Mouse (Mus musculus) CH12.LX (cell line): ENCODE data around the gene Gm45213. TPM values are rescaled to one million over a fixed set of nuclear protein-coding genes. Genes with fewer than 3 reads are reported as not detected.

Experiments
- DNase-seq: peaks from one replicate; pipeline ENCODE4 v3.0.0-alpha.2; 2013; ENCODE audit errors: extremely low read depth
- H3K27ac ChIP-seq: 2 replicates; pipeline ENCODE4 v1.5.1; 2012; ENCODE audit warnings: low read depth, mild to moderate bottlenecking, control low read depth, moderate library complexity; ENCODE audit not compliant: insufficient read depth
- H3K27me3 ChIP-seq: replicated peaks from 2 replicates; pipeline ENCODE3; 2012; ENCODE audit warnings: inconsistent platforms
- H3K36me3 ChIP-seq, 2 experiments: replicated peaks in 1 of 2; 2 replicates each; pipeline versions ENCODE3 to v1.6.1; 2012; ENCODE audit warnings: inconsistent platforms in 1 of 2, low read length in 1 of 2, mild to moderate bottlenecking in 1 of 2, mixed read lengths in 1 of 2, moderate library complexity in 1 of 2; ENCODE audit not compliant: control insufficient read depth in 1 of 2, insufficient read depth in 1 of 2
- H3K4me1 ChIP-seq, 2 experiments: 2 replicates each; pipeline ENCODE4 v1.6.1; 2012; ENCODE audit warnings: inconsistent platforms in 1 of 2, moderate library complexity in 1 of 2; ENCODE audit not compliant: insufficient read depth in 2 of 2, control insufficient read depth in 1 of 2
- H3K4me2 ChIP-seq: 2 replicates; pipeline ENCODE4 v1.6.1; 2012; ENCODE audit warnings: low read depth, mild to moderate bottlenecking, control low read depth; ENCODE audit not compliant: poor library complexity, insufficient read depth, severe bottlenecking
- H3K4me3 ChIP-seq, 3 experiments: fragments of 150-350 bp in 1 of 3; sonication (generic) in 1 of 3; replicated peaks in 1 of 3; 2 replicates each; pipeline versions ENCODE3 to v1.5.1; 2011 to 2012; ENCODE audit warnings: low read depth in 2 of 3, low read length in 2 of 3, mild to moderate bottlenecking in 2 of 3, moderate library complexity in 2 of 3, control low read depth in 1 of 3, improper control_type of control experiment in 1 of 3, inconsistent platforms in 1 of 3, mixed read lengths in 1 of 3; ENCODE audit not compliant: poor library complexity in 1 of 3
- H3K79me2 ChIP-seq: replicated peaks from 2 replicates; pipeline ENCODE4 v1.6.1; 2012; ENCODE audit warnings: mild to moderate bottlenecking, moderate library complexity; ENCODE audit not compliant: control insufficient read depth, poor library complexity, insufficient read depth, severe bottlenecking; ENCODE audit errors: extremely low read depth
- H3K9ac ChIP-seq: 2 replicates; pipeline ENCODE4 v1.6.1; 2012; ENCODE audit warnings: low read depth, mild to moderate bottlenecking, control low read depth, moderate library complexity; ENCODE audit not compliant: insufficient read depth
- H3K9me3 ChIP-seq: replicated peaks from 2 replicates; pipeline ENCODE3; 2012; ENCODE audit warnings: low read length, inconsistent platforms, mixed read lengths
- CHD1 ChIP-seq: IDR thresholded peaks from 2 replicates; pipeline ENCODE4 v1.6.1; 2012; ENCODE audit warnings: low read depth, low read length, improper control_type of control experiment, inconsistent platforms
- CHD2 ChIP-seq: IDR thresholded peaks from 2 replicates; pipeline ENCODE4 v1.6.1; 2011; ENCODE audit warnings: low read length, improper control_type of control experiment
- CTCF ChIP-seq, 2 experiments: IDR thresholded peaks in 1 of 2; conservative IDR thresholded peaks in 1 of 2; 2 replicates each; pipeline ENCODE4 v1.5.1; 2011 to 2012; ENCODE audit warnings: low read depth in 2 of 2, low read length in 2 of 2, improper control_type of control experiment in 1 of 2, inconsistent platforms in 1 of 2, mild to moderate bottlenecking in 1 of 2, moderate library complexity in 1 of 2
- E2F4 ChIP-seq: IDR thresholded peaks from 2 replicates; pipeline ENCODE4 v1.6.1; 2011; ENCODE audit warnings: low read depth, low read length, improper control_type of control experiment; ENCODE audit not compliant: insufficient replicate concordance
- ELF1 ChIP-seq: IDR thresholded peaks from 2 replicates; pipeline ENCODE4 v1.6.1; 2014; ENCODE audit warnings: low read depth, mild to moderate bottlenecking, inconsistent platforms, low read length, improper control_type of control experiment
- ETS1 ChIP-seq: conservative IDR thresholded peaks from 2 replicates; pipeline ENCODE4 v1.6.1; 2012; ENCODE audit warnings: low read depth, mild to moderate bottlenecking, inconsistent platforms, low read length, improper control_type of control experiment, moderate library complexity
- GABPA ChIP-seq: IDR thresholded peaks from 2 replicates; pipeline ENCODE4 v1.6.1; 2012; ENCODE audit warnings: low read depth, low read length, improper control_type of control experiment, inconsistent platforms; ENCODE audit not compliant: insufficient replicate concordance
- HCFC1 ChIP-seq: IDR thresholded peaks from 2 replicates; pipeline ENCODE4 v1.6.1; 2012; ENCODE audit warnings: low read depth, mild to moderate bottlenecking, inconsistent platforms, low read length, improper control_type of control experiment
- JUND ChIP-seq: conservative IDR thresholded peaks from 2 replicates; pipeline ENCODE4 v1.6.1; 2011; ENCODE audit warnings: low read depth, low read length, improper control_type of control experiment
- KAT2A ChIP-seq: IDR thresholded peaks from 2 replicates; pipeline ENCODE4 v1.6.1; 2012; ENCODE audit warnings: low read length, improper control_type of control experiment, inconsistent platforms; ENCODE audit not compliant: insufficient replicate concordance
- MAFK ChIP-seq: IDR thresholded peaks from 2 replicates; pipeline ENCODE4 v1.6.1; 2011; ENCODE audit warnings: low read length, improper control_type of control experiment; ENCODE audit not compliant: insufficient replicate concordance
- MAX ChIP-seq: IDR thresholded peaks from 2 replicates; pipeline ENCODE4 v1.6.1; 2011; ENCODE audit warnings: low read length, improper control_type of control experiment
- MAZ ChIP-seq: IDR thresholded peaks from 2 replicates; pipeline ENCODE4 v1.6.1; 2012; ENCODE audit warnings: low read depth, mild to moderate bottlenecking, inconsistent platforms, low read length, improper control_type of control experiment, moderate library complexity
- MXI1 ChIP-seq: IDR thresholded peaks from 2 replicates; pipeline ENCODE4 v1.6.1; 2011; ENCODE audit warnings: mild to moderate bottlenecking, low read depth, low read length, improper control_type of control experiment
- NELFE ChIP-seq: IDR thresholded peaks from 2 replicates; pipeline ENCODE4 v1.6.1; 2011; ENCODE audit warnings: low read depth, low read length, improper control_type of control experiment
- NRF1 ChIP-seq: IDR thresholded peaks from 2 replicates; pipeline ENCODE4 v1.6.1; 2014; ENCODE audit warnings: low read depth, mild to moderate bottlenecking, inconsistent platforms, low read length, improper control_type of control experiment, moderate library complexity
- POLR2A ChIP-seq: IDR thresholded peaks from 2 replicates; pipeline ENCODE4 v1.6.1; 2011; ENCODE audit warnings: low read depth, mild to moderate bottlenecking, improper control_type of control experiment, low read length
- RAD21 ChIP-seq: IDR thresholded peaks from 2 replicates; pipeline ENCODE4 v1.6.1; 2011; ENCODE audit warnings: low read depth, mild to moderate bottlenecking, low read length, improper control_type of control experiment, moderate library complexity
- RCOR1 ChIP-seq: conservative IDR thresholded peaks from 2 replicates; pipeline ENCODE4 v1.6.1; 2012; ENCODE audit warnings: low read depth, mild to moderate bottlenecking, inconsistent platforms, low read length, improper control_type of control experiment
- SIN3A ChIP-seq: IDR thresholded peaks from 2 replicates; pipeline ENCODE4 v1.6.1; 2012; ENCODE audit warnings: low read length, improper control_type of control experiment, inconsistent platforms
- SMC3 ChIP-seq: IDR thresholded peaks from 2 replicates; pipeline ENCODE4 v1.6.1; 2011; ENCODE audit warnings: low read depth, low read length, improper control_type of control experiment
- TCF12 ChIP-seq: IDR thresholded peaks from 2 replicates; pipeline ENCODE4 v1.6.1; 2014; ENCODE audit warnings: low read depth, mild to moderate bottlenecking, inconsistent platforms, low read length, improper control_type of control experiment
- UBTF ChIP-seq: IDR thresholded peaks from 2 replicates; pipeline ENCODE4 v1.6.1; 2012; ENCODE audit warnings: low read depth, mild to moderate bottlenecking, inconsistent platforms, low read length, improper control_type of control experiment, moderate library complexity
- USF1 ChIP-seq: IDR thresholded peaks from 2 replicates; pipeline ENCODE4 v1.6.1; 2014; ENCODE audit warnings: low read depth, mild to moderate bottlenecking, inconsistent platforms, low read length, improper control_type of control experiment
- USF2 ChIP-seq: conservative IDR thresholded peaks from 2 replicates; pipeline ENCODE4 v1.6.1; 2011; ENCODE audit warnings: low read depth, low read length, improper control_type of control experiment
- ZC3H11A ChIP-seq: IDR thresholded peaks from 2 replicates; pipeline ENCODE4 v1.6.1; 2012; ENCODE audit warnings: low read depth, mild to moderate bottlenecking, inconsistent platforms, low read length, improper control_type of control experiment
- ZKSCAN1 ChIP-seq: IDR thresholded peaks from 2 replicates; pipeline ENCODE4 v1.6.1; 2012; ENCODE audit warnings: low read depth, inconsistent platforms, low read length, improper control_type of control experiment, borderline replicate concordance
- dilution Hi-C: fragments of 300-500 bp; cut with MboI; formaldehyde crosslinking; loops from 2 replicates; pipeline ENCODE4 v1.14.3; 2020; ENCODE audit warnings: low sequenced_read_pairs; ENCODE audit not compliant: extremely low pct_unique_long_range_greater_than_20kb, extremely low pct_ligation_motif_present
- in situ Hi-C: fragments of 300-500 bp; cut with MboI; formaldehyde crosslinking; loops from 3 replicates; pipeline ENCODE4 v1.14.3; 2019; ENCODE audit warnings: low sequenced_read_pairs, low pct_ligation_motif_present, low pct_unique_long_range_greater_than_20kb, mixed read lengths
- polyA plus RNA-seq: library from polyadenylated mRNA; unstranded; fragments of >175 nt; gene quantifications from 2 replicates; pipeline ENCODE4 v1.2.1, GENCODE M21; 2012; ENCODE audit warnings: low read depth; ENCODE audit not compliant: insufficient read length
- total RNA-seq, 2 experiments: library from RNA; depleted of rRNA; stranded (reverse); fragments of 300-350 nt in 1 of 2; fragments of >200 nt in 1 of 2; gene quantifications; 2 replicates each; pipeline ENCODE4 v1.2.3; 2012 to 2014

The Gm45213 gene
- total and polyA plus RNA-seq, 3 experiments = not detected

DNA sequence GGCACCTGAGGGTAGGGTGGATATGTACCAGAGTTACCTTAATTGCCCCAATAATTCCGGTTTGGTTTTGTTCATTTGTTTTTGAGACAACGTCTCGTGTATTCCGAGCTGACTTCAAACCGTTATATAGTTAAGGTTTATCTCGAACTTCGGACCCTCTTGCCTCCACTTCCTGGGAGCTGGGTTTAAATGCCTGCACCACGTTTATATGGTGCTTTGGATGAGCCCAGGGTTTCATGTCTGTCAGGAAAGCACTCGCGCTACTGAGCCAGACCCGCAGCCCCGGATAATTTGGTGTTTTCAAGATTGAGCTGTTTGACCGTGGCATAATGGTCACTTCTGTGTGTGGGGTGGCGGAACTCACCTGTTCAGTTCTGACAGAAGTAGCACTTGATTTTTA lies 17.7 kb downstream of the Gm45213 start (continued):
- no peak for TF ChIP-seq MAZ
- TF ChIP-seq NELFE = no peak

- dilution Hi-C loops = no loop called here
- no peak overlapping the region for H3K9ac ChIP-seq
- no peak for DNase-seq
- no peaks in the 10 kb centered on the region for H3K27me3 ChIP-seq
- peaks cover 40 to 65% of the 10 kb centered on the region in 2 experiments for H3K36me3 ChIP-seq
- peaks cover 0 to 20% of the 10 kb centered on the region in 2 experiments; a peak in 2 of 4 replicates for H3K4me1 ChIP-seq
- in situ Hi-C loops = loop anchor here (25.0 kb wide), 1 partner anchor 586 kb away; no protein-coding TSS in a partner anchor
- peaks cover 17% of the 10 kb centered on the region for H3K79me2 ChIP-seq
- H3K9me3 ChIP-seq = no peaks in the 10 kb centered on the region
- H3K4me3 ChIP-seq = no peak overlapping the region
- H3K4me2 ChIP-seq = no peak overlapping the region
- TF ChIP-seq ELF1 = no peak
- TF ChIP-seq CTCF (conservative IDR thresholded peaks at IDR 0.05 in 1 of 2, IDR thresholded peaks at IDR 0.05 in 1 of 2; ENCODE audit: low read depth in 2 of 2, low read length in 2 of 2) = no peak
- no peak for TF ChIP-seq MXI1
- TF ChIP-seq CHD1 = no peak
- TF ChIP-seq SMC3 = no peak
- TF ChIP-seq POLR2A = no peak
- no peak for TF ChIP-seq RCOR1
- TF ChIP-seq E2F4 = no peak
- no peak for TF ChIP-seq ZC3H11A
- TF ChIP-seq NRF1 = no peak
- no peak for TF ChIP-seq HCFC1
- no peak for TF ChIP-seq CHD2
- no peak for TF ChIP-seq RAD21
- no peak for TF ChIP-seq MAZ
- no peak overlapping the region for H3K27ac ChIP-seq
These were observed 33.0 kb downstream of the Gm45213 start for GRCm38 (mm10) chr7:66076411-66076810.

GRCm38 (mm10) chr7:66079364-66080230 lies 36.2 kb downstream of the Gm45213 start, which contains the start of gene Selenos:
Gene Selenos (plus strand): TSS chr7:66079649.
- no peaks in the 10 kb centered on the region for H3K27me3 ChIP-seq
- no peaks in the 10 kb centered on the region for H3K9me3 ChIP-seq
- DNase-seq = peak; percentile 99
- H3K4me1 ChIP-seq = peaks cover 0 to 32% of the 10 kb centered on the region in 2 experiments; a peak in 2 of 4 replicates
- H3K27ac ChIP-seq = peak within 1 kb of the TSS; percentile 33; the same call in 1 of the 2 replicates
- H3K36me3 ChIP-seq = peaks cover 37 to 67% of the 10 kb centered on the region in 2 experiments
- in situ Hi-C loops = loop anchor here (25.0 kb wide), 1 partner anchor 583 kb away; no protein-coding TSS in a partner anchor
- peaks cover 33% of the 10 kb centered on the region for H3K79me2 ChIP-seq
- H3K4me2 ChIP-seq = peak within 1 kb of the TSS; percentile 96
- peak within 1 kb of the TSS; percentile 80 to 95 (median 95) for H3K4me3 ChIP-seq
- H3K9ac ChIP-seq = peak within 1 kb of the TSS; percentile 73
- dilution Hi-C loops = no loop called here
- TF ChIP-seq USF2 (0 out of 2 replicates have a peak, but pooled peaks have one; percentile 17), RAD21 (no peak), TCF12 (peak; percentile 92), CTCF (conservative IDR thresholded peaks at IDR 0.05 in 1 of 2, IDR thresholded peaks at IDR 0.05 in 1 of 2; ENCODE audit: low read depth in 2 of 2, low read length in 2 of 2) (no peak), UBTF (0 out of 2 replicates have a peak, but pooled peaks have one; percentile 65), ZC3H11A (no peak), SMC3 (no peak), MAZ (no peak), MAFK (no peak), USF1 (peak; percentile 66), KAT2A (no peak), RCOR1 (no peak), MXI1 (peak; percentile 94), SIN3A (peak; percentile 93), ELF1 (peak; percentile 96), ETS1 (no peak), HCFC1 (peak; percentile 77), MAX (peak; percentile 94), GABPA (no peak), JUND (no peak), ZKSCAN1 (no peak)
